Mouse (Mus musculus): ENCODE data around the gene Npas2. TPM values are rescaled to one million over a fixed set of nuclear protein-coding genes. Genes with fewer than 3 reads are reported as not detected.

Npas2 gene
- total RNA-seq, 2 experiments from 2014 or later, result 55.3 to 67.1 TPM

DNA sequence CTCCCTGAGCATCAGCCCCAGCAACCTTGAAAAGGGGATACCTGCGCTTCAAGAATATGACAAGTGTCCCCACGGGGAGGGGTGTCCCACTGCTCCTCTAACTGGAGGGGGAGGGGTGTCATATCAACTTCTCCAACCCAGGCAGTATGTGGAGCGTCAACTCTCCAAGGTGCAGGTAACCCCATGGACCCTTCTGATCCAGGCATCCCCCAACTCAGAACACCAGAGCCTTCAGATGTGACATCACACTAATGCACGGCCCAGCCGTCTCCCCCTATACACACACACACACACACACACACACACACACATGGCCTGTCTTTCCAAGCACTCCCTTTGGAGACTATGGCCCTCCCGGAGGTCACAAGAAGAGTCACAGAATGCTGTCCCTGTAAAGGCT lies 198.1 kb downstream of the Npas2 start:
- intact Hi-C loops (cut with DNase I), result loop anchor here (2.0 kb wide), 3 partner anchors 113 to 139 kb away; no protein-coding TSS in a partner anchor
- DNase-seq (ENCODE audit: low spot score in 2 of 2), result no peak

DNA sequence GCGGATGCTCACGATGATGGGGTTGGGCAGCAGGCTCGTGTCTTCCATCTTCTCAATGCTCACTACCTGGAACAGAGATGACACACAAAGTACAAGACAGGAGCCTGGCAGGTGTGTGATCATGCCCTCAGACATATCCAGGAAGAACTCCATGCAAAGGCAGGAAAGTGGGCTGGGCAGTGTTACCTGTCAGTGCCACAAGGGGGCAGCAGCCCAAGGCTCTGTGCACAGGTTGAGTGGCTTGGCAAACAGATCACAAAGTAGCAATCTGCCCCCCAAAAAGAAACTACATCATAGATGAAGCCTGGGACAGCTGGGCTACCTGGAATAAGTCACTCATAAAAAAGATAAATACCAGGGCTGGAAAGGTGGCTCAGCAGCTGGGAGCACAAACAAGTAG lies 198.7 kb downstream of the Npas2 start:
- peak; percentile 79 to 83 for DNase-seq (ENCODE audit: low spot score in 2 of 2)
- intact Hi-C loops (cut with DNase I), result loop anchor here (2.0 kb wide), 2 partner anchors 113 to 133 kb away; no protein-coding TSS in a partner anchor

DNA sequence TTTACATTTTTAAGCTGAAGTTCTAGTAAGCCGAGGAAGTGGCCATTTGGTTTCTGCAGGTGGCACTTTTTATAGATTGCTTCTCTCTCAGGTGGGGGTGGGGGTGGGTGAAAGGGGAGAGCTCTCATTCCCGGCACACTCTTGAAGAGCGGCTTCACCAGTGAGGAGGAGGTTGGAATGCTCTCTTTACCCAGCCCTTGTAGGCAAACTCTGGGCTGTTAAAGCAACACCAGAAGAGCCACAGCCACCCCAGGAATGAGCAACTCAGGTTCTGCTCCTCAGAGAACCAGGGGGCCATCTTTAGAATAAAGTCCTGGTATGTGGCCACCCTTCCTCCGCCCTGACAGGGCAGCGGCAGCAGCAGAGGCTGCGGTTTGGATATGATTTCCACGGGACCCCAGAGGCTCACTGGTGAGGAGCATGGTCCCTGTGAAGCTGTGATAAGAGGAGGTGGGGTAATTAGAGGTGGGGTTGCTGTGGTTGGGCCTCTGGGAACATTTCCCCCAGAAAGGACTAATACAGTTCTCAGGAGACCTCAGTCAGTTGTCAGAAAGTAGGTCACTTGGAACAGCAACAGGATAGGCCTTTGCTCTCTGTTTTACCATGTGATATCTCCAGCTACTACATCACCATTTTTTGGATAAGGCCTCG lies 199.8 kb downstream of the Npas2 start:
- no peak for DNase-seq (ENCODE audit: low spot score in 2 of 2)
- intact Hi-C loops (cut with DNase I), result loop anchor here (2.0 kb wide), 2 partner anchors 111 to 131 kb away; no protein-coding TSS in a partner anchor

DNA sequence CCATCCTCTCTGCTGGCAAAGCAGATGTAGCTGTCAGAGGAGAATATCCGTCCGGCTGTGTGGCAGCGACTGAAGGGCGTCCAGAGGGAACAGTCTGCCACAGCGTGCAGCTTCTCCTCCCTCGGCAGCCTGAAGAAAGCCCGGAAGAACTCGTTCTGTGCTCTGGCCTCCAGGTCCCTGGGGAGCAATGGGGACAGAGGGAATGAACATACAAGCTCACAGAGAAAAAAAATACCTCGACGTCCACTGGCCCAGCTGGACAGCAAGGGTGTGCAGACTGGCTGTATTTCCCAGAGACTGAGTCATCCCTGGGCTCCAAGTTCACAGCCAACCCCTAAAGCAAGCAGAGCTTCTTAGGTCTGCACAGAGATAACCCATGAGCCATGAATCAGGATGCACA lies 200.6 kb downstream of the Npas2 start:
- intact Hi-C loops (cut with DNase I), result no loop called here
- no peak for DNase-seq (ENCODE audit: low spot score in 2 of 2)

DNA sequence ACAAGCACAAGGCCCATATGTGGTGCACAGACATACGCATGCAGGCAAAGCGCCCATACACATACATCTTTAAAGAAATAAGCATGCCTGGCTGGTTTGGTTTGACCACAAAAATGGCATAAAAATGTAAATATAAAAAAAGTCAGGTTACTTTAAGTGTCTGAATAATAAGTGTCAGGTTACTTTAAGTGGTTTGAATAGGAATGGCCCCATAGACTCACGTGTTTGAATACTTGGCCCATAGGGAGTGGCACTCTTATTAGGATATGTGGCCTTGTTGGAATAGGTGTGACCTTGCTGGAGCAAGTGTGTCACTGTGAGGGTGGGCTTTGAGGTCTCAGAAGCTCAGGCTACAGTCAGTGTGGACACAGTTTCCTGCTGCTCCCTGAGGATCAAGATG lies 201.1 kb downstream of the Npas2 start:
- intact Hi-C loops (cut with DNase I), result no loop called here
- no peak for DNase-seq (ENCODE audit: low spot score in 2 of 2)

DNA sequence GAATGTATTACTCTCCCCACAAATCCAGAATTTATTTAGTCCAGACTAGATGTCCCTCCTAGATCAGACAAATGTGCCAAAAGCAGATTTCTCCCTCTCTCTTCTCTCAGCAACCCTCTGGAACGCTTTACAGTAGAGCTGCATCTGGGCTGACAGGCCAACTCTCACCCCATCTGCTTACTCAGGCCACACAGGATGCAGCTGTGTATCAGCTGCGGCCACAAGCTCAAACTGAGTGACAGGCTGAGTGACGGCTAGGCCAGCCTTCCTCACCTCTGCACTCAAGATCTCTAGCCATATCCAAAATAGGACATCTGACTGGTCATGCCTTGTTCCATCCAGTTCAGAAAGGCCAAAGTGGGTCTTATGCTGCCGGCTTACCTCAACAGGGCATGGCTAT lies 202.8 kb downstream of the Npas2 start:
- intact Hi-C loops (cut with DNase I), result no loop called here
- DNase-seq (ENCODE audit: low spot score in 2 of 2), result no peak

DNA sequence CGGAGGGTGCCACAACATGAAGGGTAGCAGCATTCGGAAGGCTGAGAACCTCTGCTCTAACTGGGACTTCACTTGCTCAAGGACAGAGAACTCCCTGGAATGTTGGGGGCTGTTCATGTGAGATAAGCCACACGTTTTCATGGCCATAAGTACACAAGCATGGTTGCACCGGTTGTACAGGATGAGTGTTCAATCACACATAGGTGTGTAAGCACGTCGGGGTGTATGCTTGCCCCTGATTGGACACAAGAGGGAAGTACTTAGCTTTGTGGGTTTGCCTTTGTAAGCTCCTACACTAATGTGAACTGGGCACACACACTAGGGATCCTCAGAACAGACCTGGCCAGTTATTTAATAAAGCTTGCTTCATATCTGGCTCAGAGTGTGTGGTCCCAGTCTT lies 204.8 kb downstream of the Npas2 start:
- no peak for DNase-seq (ENCODE audit: low spot score in 2 of 2)
- intact Hi-C loops (cut with DNase I), result no loop called here

DNA sequence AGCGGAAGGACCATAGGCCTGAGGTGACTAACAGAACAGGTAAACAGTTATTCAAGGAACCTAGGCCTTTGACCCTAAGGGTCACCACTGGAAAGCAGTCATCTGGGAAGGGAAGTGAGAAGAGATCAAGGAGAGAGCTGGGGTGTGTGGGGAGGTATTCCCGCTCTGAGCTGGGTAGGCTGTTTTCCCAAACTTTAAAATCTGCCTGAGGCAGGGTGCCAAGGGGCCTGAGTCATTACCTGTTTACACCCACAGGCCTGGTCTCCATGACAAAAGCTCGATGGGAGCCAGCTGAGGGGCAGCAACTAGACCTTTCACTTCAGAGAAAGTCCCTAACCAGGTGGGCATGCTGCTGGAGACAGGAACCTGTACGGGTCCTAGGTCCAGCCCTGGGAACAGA lies 205.7 kb downstream of the Npas2 start:
- DNase-seq (ENCODE audit: low spot score in 2 of 2), result no peak
- intact Hi-C loops (cut with DNase I), result no loop called here

DNA sequence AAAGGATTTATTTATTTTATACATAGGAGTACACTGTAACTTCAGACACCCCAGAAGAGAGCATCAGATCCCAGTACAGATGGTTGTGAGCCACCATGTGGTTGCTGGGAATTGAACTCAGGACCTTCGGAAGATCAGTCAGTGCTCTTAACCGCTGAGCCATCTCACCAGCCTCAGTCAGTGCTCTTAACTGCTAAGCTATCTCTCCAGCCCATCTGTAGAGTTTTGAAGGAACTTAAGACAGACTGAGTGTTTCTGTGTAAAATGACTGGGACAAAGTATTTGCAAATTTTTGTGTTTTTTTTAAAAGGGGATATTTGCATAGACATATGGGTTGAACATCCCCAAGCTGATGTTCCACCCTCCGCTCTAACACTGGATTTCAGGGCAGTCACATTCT lies 206.6 kb downstream of the Npas2 start:
- intact Hi-C loops (cut with DNase I), result no loop called here
- no peak for DNase-seq (ENCODE audit: low spot score in 2 of 2)

DNA sequence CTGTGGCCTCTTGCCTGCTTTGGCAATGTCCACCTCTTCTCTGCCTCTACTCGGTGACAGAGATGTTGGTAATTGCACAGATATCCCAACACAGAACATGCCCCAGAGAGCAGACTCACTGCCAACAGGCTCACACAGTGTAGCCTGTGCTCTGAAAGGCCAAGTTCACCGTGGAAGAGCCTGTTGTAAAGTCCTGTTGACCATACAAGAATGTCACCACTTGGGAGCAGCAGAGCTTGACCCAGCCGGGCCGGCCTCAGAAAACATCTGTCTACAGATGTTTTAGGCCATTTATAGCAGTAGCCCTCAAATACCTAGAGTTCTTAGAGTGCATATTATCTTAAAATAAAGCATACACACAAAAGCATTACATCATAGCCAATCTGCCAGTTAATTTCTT lies 213.6 kb downstream of the Npas2 start:
- no peak for DNase-seq (ENCODE audit: low spot score in 2 of 2)

DNA sequence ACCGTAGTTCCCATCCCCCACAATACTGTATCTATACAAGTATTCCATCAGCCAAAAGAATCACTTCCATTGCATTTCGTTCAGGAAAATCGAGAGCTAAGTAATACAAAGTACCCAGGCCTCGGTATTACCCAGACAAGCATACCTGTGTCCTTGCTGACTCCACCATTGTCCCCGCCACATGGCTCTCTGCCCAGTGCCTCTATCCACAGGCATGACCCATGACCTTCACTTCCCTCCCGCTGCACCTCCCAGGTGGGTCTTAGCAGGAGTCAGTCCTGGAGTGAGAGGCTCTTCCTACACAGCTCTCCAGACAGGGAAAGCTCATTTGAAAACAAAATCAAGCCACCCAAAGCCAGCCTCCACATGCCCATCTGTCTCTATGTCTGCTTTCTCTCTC lies 214.6 kb downstream of the Npas2 start:
- DNase-seq (ENCODE audit: low spot score in 2 of 2), result no peak
- intact Hi-C loops (cut with DNase I), result no loop called here

More for the DNA sequence above, 213.6 kb downstream of the Npas2 start:
- intact Hi-C loops (cut with DNase I), result no loop called here

DNA sequence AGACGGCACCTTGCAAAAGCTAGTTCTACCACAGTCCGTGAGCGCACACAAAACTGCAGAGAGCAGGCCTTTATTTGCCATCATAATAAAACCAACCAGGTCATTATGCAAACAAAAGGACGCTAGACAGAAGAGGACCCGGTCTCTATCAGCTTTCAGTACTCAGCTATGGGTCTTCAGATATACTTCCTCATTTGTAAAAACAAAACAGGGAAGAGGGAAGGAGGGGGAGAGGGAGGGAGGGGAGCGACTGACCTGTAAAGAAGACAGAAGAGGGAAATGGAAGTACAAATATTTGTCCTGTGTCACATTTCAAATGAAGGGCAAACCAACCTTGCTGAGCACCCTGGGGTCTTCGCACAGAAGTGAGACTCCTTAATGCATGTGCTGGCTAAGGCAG lies 215.1 kb downstream of the Npas2 start:
- intact Hi-C loops (cut with DNase I), result no loop called here
- DNase-seq (ENCODE audit: low spot score in 2 of 2), result no peak

DNA sequence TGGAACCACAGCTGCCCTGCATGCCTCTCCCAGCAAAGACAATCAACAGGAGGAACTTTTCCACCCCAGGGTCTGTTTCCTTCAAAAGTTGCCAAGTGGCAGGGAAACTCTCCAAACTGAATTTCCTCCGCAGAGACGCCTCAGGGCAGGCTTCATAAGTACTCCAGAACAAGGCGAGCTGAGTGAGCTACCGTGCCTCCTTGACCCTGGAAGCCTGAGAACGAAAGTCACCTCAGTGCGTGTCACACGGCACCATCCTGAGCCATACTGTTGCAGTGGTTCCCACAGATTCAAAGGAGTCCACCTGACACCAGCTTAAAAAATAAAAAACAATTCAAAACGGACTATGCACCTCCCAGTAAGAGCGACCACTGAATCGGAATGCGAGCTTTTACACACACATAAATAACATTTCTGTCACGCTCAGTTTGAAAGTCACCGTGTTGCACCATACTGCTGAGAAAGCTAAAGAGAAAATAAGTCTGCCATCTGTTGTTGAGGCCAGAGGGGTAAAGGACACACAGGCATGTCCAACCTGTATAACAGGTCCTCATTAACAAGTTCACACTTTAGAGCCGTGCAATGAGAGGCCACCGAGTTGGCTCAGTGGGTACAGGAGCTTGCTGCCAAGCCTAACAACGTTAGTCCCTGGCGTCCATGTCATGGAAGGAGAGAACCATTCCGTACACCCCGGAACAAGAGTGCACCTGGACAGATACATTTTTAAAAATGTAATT lies 216.7 kb downstream of the Npas2 start:
- DNase-seq (ENCODE audit: low spot score in 2 of 2), result no peak
- intact Hi-C loops (cut with DNase I), result no loop called here

Small RNAs within 50 kb of the gene (microRNA-seq; reads per million reads assigned to microRNA genes)
- gene Mir6349, result 0 reads per million in 2 experiments

Other genes starting within 250 kb of the Npas2 start
- 10 to 100 TPM; 38.0 to 42.0 TPM for gene Pdcl3, start 208.1 kb upstream of the Npas2 start, total RNA-seq (2021)
- gene Rpl31, start 174.1 kb downstream of the Npas2 start, total RNA-seq (2021), result 100 to 1,000 TPM; 449 to 504 TPM